ENCODE assay signal across 8 mouse cellular contexts in genomic region chr9:21463138-21463590, GRCm38 (mm10). TPM values are rescaled to one million over a fixed set of nuclear protein-coding genes. Genes with fewer than 3 reads are reported as not detected.
DNase-seq lines count a peak whose midpoint lies in the region; ATAC-seq and TF ChIP-seq lines count a peak whose summit lies in the region.

No protein-coding gene starts in this region.

- intact Hi-C loops in heart, postnatal 25 days (cut with DNase I): no loop called here

- H3K9me3 ChIP-seq in forebrain, postnatal 0 days (ENCODE audit: low read length): no peaks in the 10 kb centered on the region

- 18% methylated on average over 5 of the region's 5 CpGs for WGBS in cerebellum, adult 2 months
- 68% methylated on average over 5 of the region's 5 CpGs for WGBS in forebrain, postnatal 0 days
- WGBS in macrophage (ENCODE audit: missing documents): 4% methylated on average over 5 of the region's 5 CpGs

- no peaks in the 10 kb centered on the region for H3K27me3 ChIP-seq in cerebellum, adult 2 months (ENCODE audit: control insufficient read depth, insufficient read depth, low read length)
- no peaks in the 10 kb centered on the region for H3K27me3 ChIP-seq in forebrain, postnatal 0 days (ENCODE audit: insufficient read depth, low read length)

- TF ChIP-seq POLR2A in cerebellum, adult 2 months (IDR thresholded peaks at IDR 0.05; ENCODE audit: borderline replicate concordance, insufficient read depth, low read length): no peak

- peak; percentile 32 for ATAC-seq in forebrain, postnatal 0 days

- H3K4me3 ChIP-seq in cerebellum, adult 2 months (replicated peaks; ENCODE audit: insufficient read depth, low read depth, low read length): no peak overlapping the region
- no peak overlapping the region for H3K4me3 ChIP-seq in forebrain, postnatal 0 days (ENCODE audit: low read depth, low read length)
- no peak overlapping the region for H3K4me3 ChIP-seq in macrophage (ENCODE audit: inconsistent target)

- no peak overlapping the region for H3K4me2 ChIP-seq in forebrain, postnatal 0 days (ENCODE audit: low read depth)

- peaks cover 21% of the 10 kb centered on the region for H3K4me1 ChIP-seq in cerebellum, adult 2 months (ENCODE audit: control insufficient read depth, insufficient read depth, low read length)
- no peaks in the 10 kb centered on the region for H3K4me1 ChIP-seq in forebrain, postnatal 0 days (ENCODE audit: insufficient read depth)

- no peak overlapping the region for H3K9ac ChIP-seq in forebrain, postnatal 0 days

- H3K36me3 ChIP-seq in forebrain, postnatal 0 days (ENCODE audit: insufficient read depth): peaks cover 29% of the 10 kb centered on the region
- peaks cover 25% of the 10 kb centered on the region; the same call in 1 of the 2 replicates for H3K36me3 ChIP-seq in macrophage (ENCODE audit: inconsistent target)

- peak overlapping the region; percentile 67 for H3K27ac ChIP-seq in cerebellum, adult 2 months (ENCODE audit: insufficient read depth, low read length)
- peak overlapping the region; percentile 54; the same call in 1 of the 2 replicates for H3K27ac ChIP-seq in forebrain, postnatal 0 days (ENCODE audit: low read depth, low read length)
- H3K27ac ChIP-seq in macrophage: peak overlapping the region; percentile 82

- DNase-seq in cerebellum, adult 2 months: peak; percentile 42 to 45
- no peak for DNase-seq in cerebellum, adult 8-10 months
- peak; percentile 88 to 94 for DNase-seq in adrenal gland, adult (ENCODE audit: inconsistent age in 2 of 2, low spot score in 1 of 2)
- DNase-seq in forebrain, postnatal 0 days: no peak
- peak; percentile 69 for DNase-seq in heart, postnatal 25 days (ENCODE audit: low spot score)
- DNase-seq in layer of hippocampus, postnatal 10 days (ENCODE audit: low spot score in 2 of 2): peak; percentile 36 to 41
- DNase-seq in testis, postnatal 10 days (ENCODE audit: low spot score): peak; percentile 65

- no peak for TF ChIP-seq CTCF in cerebellum, adult 2 months (IDR thresholded peaks at IDR 0.05; ENCODE audit: borderline replicate concordance, insufficient read depth, low read depth, low read length)
- no peak for TF ChIP-seq CTCF in forebrain, postnatal 0 days (IDR thresholded peaks at IDR 0.05; ENCODE audit: low read depth)

- H3K79me2 ChIP-seq in macrophage (ENCODE audit: inconsistent target): peaks cover 76% of the 10 kb centered on the region

RNA-seq across cellular contexts. Expression of gene Dnm2, which starts 38.5 kb away (rescaled TPM):
- polyA plus RNA-seq in cerebellum, adult 2 months (2012; rRNA removed): 66.9 and 68.6 TPM in 2 replicates
- 65.6 and 68.5 TPM in 2 replicates for total RNA-seq in forebrain, postnatal 0 days (2014; rRNA removed)
- polyA plus RNA-seq in forebrain, postnatal 0 days (2015; fragmentation: Nextera tagmentation; extraction: Ambion mirVana): 56.0 and 64.0 TPM in 2 replicates
- total RNA-seq in heart, postnatal 25 days (2021): 10 to 100 TPM; 66.2 to 74.4 TPM
- 10 to 100 TPM; 65.2 to 67.7 TPM for total RNA-seq in layer of hippocampus, postnatal 10 days (2021)
- 100 to 1,000 TPM; 187 to 515 (median 394) TPM for total RNA-seq in macrophage (2018; cell fraction: chromatin; rRNA removed)
- total RNA-seq in macrophage (2018; cell fraction: cytosol; rRNA removed): 100 to 1,000 TPM in 21 of 26 experiments, 10 to 100 TPM in 5; 84.7 to 144 (median 113) TPM
- total RNA-seq in macrophage (2018; cell fraction: nucleus; rRNA removed): 100 to 1,000 TPM; 106 to 277 (median 208) TPM
- polyA plus RNA-seq in macrophage (2018): 101 to 145 TPM (median 112 TPM) in 3 replicates

RNA-seq across cellular contexts. Expression of gene Tmed1, which starts 46.9 kb away (rescaled TPM):
- 25.9 and 26.4 TPM in 2 replicates for polyA plus RNA-seq in cerebellum, adult 2 months (2012; rRNA removed)
- 44.2 and 45.1 TPM in 2 replicates for total RNA-seq in forebrain, postnatal 0 days (2014; rRNA removed)
- 51.9 and 52.8 TPM in 2 replicates for polyA plus RNA-seq in forebrain, postnatal 0 days (2015; fragmentation: Nextera tagmentation; extraction: Ambion mirVana)
- 10 to 100 TPM; 45.3 to 45.4 TPM for total RNA-seq in heart, postnatal 25 days (2021)
- total RNA-seq in layer of hippocampus, postnatal 10 days (2021): 10 to 100 TPM; 17.7 to 21.2 TPM
- 10 to 100 TPM in 1 of 26 experiments, 1 to 10 TPM in 24, under 1 TPM in 1; 0.76 to 10.5 (median 3.7) TPM for total RNA-seq in macrophage (2018; cell fraction: chromatin; rRNA removed)
- total RNA-seq in macrophage (2018; cell fraction: cytosol; rRNA removed): 10 to 100 TPM in 21 of 26 experiments, 1 to 10 TPM in 5; 5.6 to 15.4 (median 11.2) TPM
- 10 to 100 TPM in 5 of 26 experiments, 1 to 10 TPM in 21; 3.3 to 13.1 (median 7.4) TPM for total RNA-seq in macrophage (2018; cell fraction: nucleus; rRNA removed)
- polyA plus RNA-seq in macrophage (2018): 5.5 to 16.0 TPM (median 11.8 TPM) in 3 replicates

RNA-seq across cellular contexts. Expression of gene Qtrt1, which starts 51.5 kb away (rescaled TPM):
- polyA plus RNA-seq in cerebellum, adult 2 months (2012; rRNA removed): 37.5 and 39.5 TPM in 2 replicates
- total RNA-seq in forebrain, postnatal 0 days (2014; rRNA removed): 37.7 and 51.7 TPM in 2 replicates
- polyA plus RNA-seq in forebrain, postnatal 0 days (2015; fragmentation: Nextera tagmentation; extraction: Ambion mirVana): 34.8 and 43.9 TPM in 2 replicates
- total RNA-seq in heart, postnatal 25 days (2021): 10 to 100 TPM in 1 of 2 experiments, 1 to 10 TPM in 1; 7.1 to 10.0 TPM
- 10 to 100 TPM; 34.2 to 42.0 TPM for total RNA-seq in layer of hippocampus, postnatal 10 days (2021)
- 10 to 100 TPM; 12.0 to 53.9 (median 28.6) TPM for total RNA-seq in macrophage (2018; cell fraction: chromatin; rRNA removed)
- 1 to 10 TPM; 2.9 to 7.9 (median 6.6) TPM for total RNA-seq in macrophage (2018; cell fraction: cytosol; rRNA removed)
- total RNA-seq in macrophage (2018; cell fraction: nucleus; rRNA removed): 10 to 100 TPM in 23 of 26 experiments, 1 to 10 TPM in 3; 5.9 to 31.4 (median 17.0) TPM
- polyA plus RNA-seq in macrophage (2018): 6.1 to 12.6 TPM (median 9.4 TPM) in 3 replicates

Comparison
In these comparisons a context has a peak if more than half of its experiments do, and no peak if none do; other contexts are left out.
1. DNase-seq: peak in cerebellum, adult 2 months (2 of 2), adrenal gland, adult (2 of 2), heart, postnatal 25 days (single experiment), layer of hippocampus, postnatal 10 days (2 of 2) and testis, postnatal 10 days (single experiment); none in cerebellum, adult 8-10 months (single experiment) and forebrain, postnatal 0 days (single experiment).
2. Peak in every context shown above with its lines, with median percentiles within 50 percentile points of each other: H3K27ac ChIP-seq.